Mouse (Mus musculus) forebrain, embryonic 11.5 days (tissue): ENCODE results near the gene Wdsub1. TPM values are rescaled to one million over a fixed set of nuclear protein-coding genes. Genes with fewer than 3 reads are reported as not detected.

Source experiments
- ATAC-seq: fragments of 200-750 bp; cut with Nextera tagmentation; replicated peaks from 2 replicates; pipeline ENCODE4 v1.8.0; 2017; ENCODE audit warnings: moderate TSS enrichment; ENCODE audit not compliant: low FRiP score
- DNase-seq: peaks from one replicate; pipeline ENCODE4 v3.0.0-alpha.2; 2017; ENCODE audit warnings: low spot score
- H3K27ac ChIP-seq: fragments of 300-500 bp; sonication (generic); 2 replicates; pipeline ENCODE4 v1.5.1; 2014; ENCODE audit warnings: low read depth, low read length
- H3K27me3 ChIP-seq: fragments of 300-500 bp; sonication (generic); 2 replicates; pipeline ENCODE4 v1.6.1; 2014; ENCODE audit warnings: mild to moderate bottlenecking, low read length, mixed read lengths; ENCODE audit not compliant: control insufficient read depth, insufficient read depth
- H3K36me3 ChIP-seq: fragments of 300-500 bp; sonication (generic); 2 replicates; pipeline ENCODE4 v1.6.1; 2014; ENCODE audit warnings: mild to moderate bottlenecking, low read length, moderate library complexity, mixed read lengths; ENCODE audit not compliant: control insufficient read depth, insufficient read depth
- H3K4me1 ChIP-seq: fragments of 300-500 bp; sonication (generic); replicated peaks from 2 replicates; pipeline ENCODE4 v1.6.1; 2014; ENCODE audit warnings: low read length, mixed read lengths; ENCODE audit not compliant: control insufficient read depth, insufficient read depth
- H3K4me2 ChIP-seq: fragments of 300-500 bp; sonication (generic); 2 replicates; pipeline ENCODE4 v1.6.1; 2014; ENCODE audit warnings: low read depth, mild to moderate bottlenecking, low read length, moderate library complexity, mixed read lengths; ENCODE audit not compliant: severe bottlenecking
- H3K4me3 ChIP-seq: fragments of 300-500 bp; sonication (generic); 2 replicates; pipeline ENCODE4 v1.5.1; 2014; ENCODE audit warnings: low read depth, low read length
- H3K9ac ChIP-seq: fragments of 300-500 bp; sonication (generic); 2 replicates; pipeline ENCODE4 v1.6.1; 2014; ENCODE audit warnings: low read length
- H3K9me3 ChIP-seq: fragments of 300-500 bp; sonication (generic); 2 replicates; pipeline ENCODE4 v1.6.1; 2016; ENCODE audit warnings: low read length, mixed read lengths; ENCODE audit not compliant: control insufficient read depth
- WGBS: fragments of 180-500 bp; shearing (Covaris S2); extraction: QIAGEN DNeasy Blood & Tissue Kit; methylation state at CpG from one replicate; pipeline ENCODE4 v1.1.7; 2014; 5-methylcytosine and 5-hydroxymethylcytosine counted together
- polyA plus RNA-seq: library from polyadenylated mRNA; unstranded; fragments of >200 nt; fragmentation: Nextera tagmentation; extraction: Ambion mirVana; gene quantifications from 2 replicates; pipeline ENCODE4 v1.2.1, GENCODE M21; 2014

Gene Wdsub1
- polyA plus RNA-seq, 1 experiment from 2014 or later, result 19.9 TPM

DNA sequence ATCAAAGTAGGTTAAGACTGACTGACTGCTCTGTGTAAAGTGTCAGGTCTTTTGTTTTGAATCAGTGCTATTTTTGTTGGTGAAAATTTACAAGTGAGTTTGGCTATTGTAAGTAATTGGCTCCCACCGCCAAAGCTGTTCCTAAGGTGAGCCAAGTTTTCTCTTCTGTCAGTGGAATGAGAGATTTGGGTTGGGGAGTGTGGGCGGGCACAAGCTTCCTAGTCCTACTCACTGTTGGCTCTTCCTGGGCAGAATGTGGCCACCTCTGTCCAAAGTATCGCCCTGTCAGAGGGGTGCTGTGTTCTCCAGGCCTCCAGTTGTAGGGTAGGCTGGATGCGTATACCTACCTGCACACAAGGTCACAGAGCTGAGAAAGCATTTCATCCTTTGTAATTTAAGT lies 57.0 kb downstream of the Wdsub1 start:
- H3K4me2 ChIP-seq, result no peak overlapping the region
- H3K27ac ChIP-seq, result no peak overlapping the region
- no peaks in the 10 kb centered on the region for H3K9me3 ChIP-seq
- no peak for DNase-seq
- H3K36me3 ChIP-seq, result no peaks in the 10 kb centered on the region
- no peaks in the 10 kb centered on the region for H3K27me3 ChIP-seq
- H3K9ac ChIP-seq, result no peak overlapping the region
- no peak for ATAC-seq
- WGBS, result 84% methylated on average over 4 of the region's 4 CpGs
- no peak overlapping the region for H3K4me3 ChIP-seq
- peaks cover 19% of the 10 kb centered on the region for H3K4me1 ChIP-seq

DNA sequence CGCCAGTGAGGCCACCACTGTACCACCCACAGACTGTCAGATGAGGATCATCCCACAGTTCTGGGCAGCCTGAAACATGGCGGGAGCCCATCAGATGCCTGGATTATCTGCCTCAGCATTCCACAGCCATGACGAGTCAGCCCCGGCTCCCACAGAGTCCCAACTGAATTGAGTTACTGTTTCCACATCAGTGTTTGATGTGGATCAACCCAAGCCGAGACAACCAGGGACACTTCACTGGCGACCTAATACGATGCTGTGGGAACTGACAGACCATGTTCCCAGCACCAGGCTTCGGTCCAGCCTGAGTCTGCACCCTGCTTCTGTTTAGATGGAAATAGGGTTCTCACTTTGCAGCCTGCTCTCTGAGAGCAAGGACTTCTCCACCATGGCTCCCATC lies 58.1 kb downstream of the Wdsub1 start:
- Histone ChIP-seq H3K4me3 (no peak overlapping the region), H3K36me3 (no peaks in the 10 kb centered on the region), H3K4me2 (no peak overlapping the region), H3K27me3 (no peaks in the 10 kb centered on the region), H3K9me3 (no peaks in the 10 kb centered on the region), H3K9ac (no peak overlapping the region), H3K27ac (no peak overlapping the region), H3K4me1 (peaks cover 9% of the 10 kb centered on the region; the same call in 1 of the 2 replicates)
- 86% methylated on average over 8 of the region's 8 CpGs for WGBS
- no peak for DNase-seq
- no peak for ATAC-seq

DNA sequence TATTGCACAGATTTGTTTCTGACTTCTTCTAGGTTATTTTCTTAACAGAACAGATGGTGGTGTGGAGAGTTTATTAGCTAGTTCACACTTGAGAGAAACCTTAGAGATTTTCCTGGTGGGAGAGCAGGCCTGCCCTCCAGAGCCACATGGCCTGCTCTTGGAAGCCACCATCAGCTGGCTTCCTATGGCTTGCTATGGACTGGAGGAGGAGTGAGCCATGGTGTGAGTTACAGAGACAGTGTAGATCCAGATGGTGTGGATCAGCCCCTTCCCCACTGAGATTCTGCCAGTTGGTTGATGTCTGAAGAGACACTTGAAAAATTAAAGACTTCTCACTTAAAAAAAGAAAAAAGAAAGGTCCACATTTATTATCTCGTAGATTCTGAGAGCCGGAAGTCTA lies 61.3 kb downstream of the Wdsub1 start:
- Histone ChIP-seq H3K4me1 (no peaks in the 10 kb centered on the region), H3K4me2 (no peak overlapping the region), H3K9me3 (no peaks in the 10 kb centered on the region), H3K27me3 (no peaks in the 10 kb centered on the region), H3K9ac (no peak overlapping the region), H3K36me3 (no peaks in the 10 kb centered on the region), H3K4me3 (no peak overlapping the region), H3K27ac (no peak overlapping the region)
- DNase-seq, result no peak
- no peak for ATAC-seq
- WGBS, result 98% methylated on average over 2 of the region's 2 CpGs

DNA sequence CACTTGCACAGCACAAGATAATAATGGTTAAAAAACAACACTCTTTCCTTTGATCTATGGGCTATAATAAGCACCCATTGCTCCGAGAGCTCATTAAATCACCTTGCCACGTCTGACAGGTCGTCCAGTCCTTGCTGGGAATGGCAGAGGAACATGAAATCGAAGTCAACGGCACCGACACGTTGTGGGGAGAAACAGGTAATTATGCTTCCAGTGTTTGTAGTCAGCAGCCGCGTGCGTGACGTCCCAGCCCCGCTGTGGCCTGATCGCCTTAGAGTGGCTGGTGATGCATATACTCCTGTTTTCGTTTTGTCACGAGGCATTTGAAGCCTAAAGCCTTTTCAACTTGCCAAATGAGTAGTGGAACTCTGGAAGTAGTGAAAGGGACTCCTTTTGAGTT lies 62.3 kb downstream of the Wdsub1 start:
- no peaks in the 10 kb centered on the region for H3K27me3 ChIP-seq
- H3K4me3 ChIP-seq, result no peak overlapping the region
- H3K9me3 ChIP-seq, result no peaks in the 10 kb centered on the region
- no peak for DNase-seq
- no peak overlapping the region for H3K9ac ChIP-seq
- no peaks in the 10 kb centered on the region for H3K36me3 ChIP-seq
- ATAC-seq, result no peak
- H3K4me2 ChIP-seq, result no peak overlapping the region
- WGBS, result 83% methylated on average over 15 of the region's 15 CpGs
- no peaks in the 10 kb centered on the region for H3K4me1 ChIP-seq
- H3K27ac ChIP-seq, result no peak overlapping the region

DNA sequence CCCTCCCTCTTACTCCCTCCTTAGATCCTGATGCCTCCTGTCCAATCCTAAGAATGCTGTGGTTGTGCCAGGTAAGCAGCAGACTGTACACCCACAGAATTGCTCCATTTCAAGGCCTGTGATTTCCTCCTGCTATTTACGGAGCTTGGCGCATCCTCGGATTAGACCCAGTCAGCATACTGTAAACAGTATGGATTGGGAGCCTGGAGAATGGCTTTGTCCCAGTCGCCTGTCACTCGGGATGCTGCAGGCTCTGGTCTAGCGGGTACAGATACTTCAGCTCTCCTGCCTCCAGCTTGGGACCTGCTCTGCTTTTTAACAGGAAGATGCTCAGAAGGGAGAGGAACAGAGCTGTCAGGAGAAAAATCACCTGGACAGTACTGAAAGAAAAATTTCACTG lies 63.0 kb downstream of the Wdsub1 start:
- Histone ChIP-seq H3K4me1 (no peaks in the 10 kb centered on the region), H3K36me3 (no peaks in the 10 kb centered on the region), H3K9ac (no peak overlapping the region), H3K4me3 (no peak overlapping the region), H3K9me3 (no peaks in the 10 kb centered on the region), H3K4me2 (no peak overlapping the region), H3K27me3 (no peaks in the 10 kb centered on the region), H3K27ac (no peak overlapping the region)
- 87% methylated on average over 6 of the region's 6 CpGs for WGBS
- no peak for ATAC-seq
- no peak for DNase-seq

DNA sequence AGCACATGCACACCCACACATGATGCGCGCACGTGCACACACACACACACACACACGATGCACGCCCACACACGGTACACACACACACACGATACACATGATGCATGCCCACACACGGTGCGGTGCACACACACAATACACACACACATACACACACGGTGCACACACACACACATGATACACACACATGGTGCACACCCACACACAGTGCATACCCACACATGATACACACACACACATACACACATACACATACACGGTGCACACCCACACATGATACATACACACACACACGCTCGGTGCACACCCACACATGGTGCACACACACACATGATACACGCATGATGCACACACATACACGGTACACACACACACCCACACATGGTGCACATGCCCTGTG lies 63.7 kb downstream of the Wdsub1 start:
- H3K9ac ChIP-seq, result no peak overlapping the region
- DNase-seq (no peak), ATAC-seq (no peak)
- H3K36me3 ChIP-seq, result no peaks in the 10 kb centered on the region
- 94% methylated on average over 15 of the region's 15 CpGs for WGBS
- H3K4me2 ChIP-seq, result no peak overlapping the region
- H3K27me3 ChIP-seq, result no peaks in the 10 kb centered on the region
- no peak overlapping the region for H3K4me3 ChIP-seq
- H3K4me1 ChIP-seq, result no peaks in the 10 kb centered on the region
- no peaks in the 10 kb centered on the region for H3K9me3 ChIP-seq
- no peak overlapping the region for H3K27ac ChIP-seq

DNA sequence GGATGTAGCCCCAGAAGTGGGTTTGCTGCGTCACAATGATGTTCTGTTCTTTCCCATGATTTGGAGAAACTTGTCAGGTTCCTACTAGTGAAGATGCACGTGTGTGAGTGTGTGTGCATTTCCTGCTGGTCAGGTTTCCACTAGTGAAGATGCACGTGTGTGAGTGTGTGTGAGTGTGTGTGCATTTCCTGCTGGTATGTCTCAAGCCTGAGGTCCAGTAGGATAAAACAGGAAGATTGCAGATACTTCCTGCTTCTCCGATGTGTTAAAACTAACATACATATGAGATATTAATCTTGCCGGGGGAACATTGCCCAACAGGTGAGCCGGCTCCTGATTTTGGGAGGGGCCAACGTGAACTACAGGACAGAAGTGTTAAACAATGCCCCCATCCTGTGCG lies 67.4 kb downstream of the Wdsub1 start:
- Histone ChIP-seq H3K4me2 (no peak overlapping the region), H3K27ac (no peak overlapping the region), H3K4me1 (no peaks in the 10 kb centered on the region), H3K36me3 (no peaks in the 10 kb centered on the region; the same call in 1 of the 2 replicates), H3K9me3 (no peaks in the 10 kb centered on the region), H3K27me3 (no peaks in the 10 kb centered on the region), H3K9ac (no peak overlapping the region), H3K4me3 (no peak overlapping the region)
- DNase-seq, result no peak
- ATAC-seq, result no peak
- 96% methylated on average over 8 of the region's 8 CpGs for WGBS

DNA sequence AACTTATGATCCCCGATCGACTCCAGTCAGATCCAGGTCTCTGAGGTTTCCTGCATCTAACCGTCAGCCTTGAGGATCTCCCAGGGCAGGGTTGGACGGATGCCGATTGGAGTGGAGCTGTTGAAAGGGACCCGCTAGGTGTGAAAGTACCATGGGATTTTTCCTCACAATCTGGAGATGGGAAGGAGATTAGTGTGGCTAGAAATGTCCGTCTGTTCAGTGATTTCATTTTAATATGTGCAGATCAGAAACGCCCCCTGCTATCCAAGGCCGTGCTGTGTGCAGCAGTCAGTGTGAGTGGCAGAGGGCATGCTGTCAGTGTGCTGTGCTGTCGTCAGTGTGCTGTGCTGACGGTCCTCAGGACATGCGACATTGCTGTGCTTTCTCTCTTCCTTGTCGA lies 68.9 kb downstream of the Wdsub1 start:
- WGBS, result 85% methylated on average over 13 of the region's 13 CpGs
- H3K4me3 ChIP-seq, result no peak overlapping the region
- H3K27me3 ChIP-seq, result no peaks in the 10 kb centered on the region
- DNase-seq (no peak), ATAC-seq (no peak)
- no peaks in the 10 kb centered on the region; the same call in 1 of the 2 replicates for H3K36me3 ChIP-seq
- no peak overlapping the region for H3K4me2 ChIP-seq
- H3K9me3 ChIP-seq, result no peaks in the 10 kb centered on the region
- H3K9ac ChIP-seq, result no peak overlapping the region
- H3K27ac ChIP-seq, result no peak overlapping the region
- H3K4me1 ChIP-seq, result no peaks in the 10 kb centered on the region

DNA sequence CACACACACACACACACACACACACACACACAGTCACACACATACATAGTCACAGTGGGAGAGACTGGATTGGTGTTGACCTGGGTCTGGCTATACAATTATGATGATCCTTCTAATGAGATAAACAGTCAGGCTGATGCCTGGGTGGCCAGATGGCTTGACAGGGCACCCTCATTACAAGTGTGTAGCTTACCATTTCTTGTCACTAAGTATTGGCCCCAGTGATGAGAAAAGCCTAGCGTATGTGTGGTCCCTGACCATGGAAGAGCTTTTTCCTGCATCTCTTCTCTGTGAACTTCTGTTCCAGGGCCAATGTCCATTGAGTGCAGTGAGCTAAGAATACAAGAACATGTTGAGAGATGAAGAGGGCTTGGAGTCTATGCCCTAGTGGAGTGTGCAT lies 69.8 kb downstream of the Wdsub1 start:
- Histone ChIP-seq H3K4me3 (no peak overlapping the region), H3K4me2 (no peak overlapping the region), H3K27ac (no peak overlapping the region), H3K9me3 (no peaks in the 10 kb centered on the region), H3K4me1 (no peaks in the 10 kb centered on the region), H3K9ac (no peak overlapping the region), H3K36me3 (no peaks in the 10 kb centered on the region; the same call in 1 of the 2 replicates), H3K27me3 (no peaks in the 10 kb centered on the region)
- DNase-seq (no peak), ATAC-seq (no peak)
- WGBS, result 95% methylated on average over 1 of the region's 1 CpGs
